Mouse (Mus musculus) MEL (cell line): Measurements from ENCODE around the gene Prkag1.

Experiments
- CHD2 ChIP-seq: IDR thresholded peaks from 2 replicates; pipeline ENCODE4 v1.6.1; 2011; ENCODE audit warnings: low read length, improper control_type of control experiment
- CTCF ChIP-seq, 3 experiments: IDR thresholded peaks in 2 of 3; conservative IDR thresholded peaks in 1 of 3; 2 replicates each; pipeline ENCODE4 v1.5.1; 2011 to 2012; ENCODE audit warnings: low read length in 3 of 3, low read depth in 2 of 3, mild to moderate bottlenecking in 2 of 3, improper control_type of control experiment in 1 of 3, inconsistent platforms in 1 of 3, mixed read lengths in 1 of 3, moderate library complexity in 1 of 3; ENCODE audit not compliant: control insufficient read depth in 1 of 3, insufficient read depth in 1 of 3, poor library complexity in 1 of 3, severe bottlenecking in 1 of 3
- E2F4 ChIP-seq: IDR thresholded peaks from 2 replicates; pipeline ENCODE4 v1.6.1; 2011; ENCODE audit warnings: low read depth, low read length, improper control_type of control experiment, borderline replicate concordance
- EP300 ChIP-seq, 2 experiments: IDR thresholded peaks; 2 replicates each; pipeline ENCODE4 v1.6.1; 2011; ENCODE audit warnings: improper control_type of control experiment in 2 of 2, low read length in 2 of 2, low read depth in 1 of 2, mild to moderate bottlenecking in 1 of 2
- ETS1 ChIP-seq: IDR thresholded peaks from 2 replicates; pipeline ENCODE4 v1.6.1; 2012; ENCODE audit warnings: low read depth, mild to moderate bottlenecking, inconsistent platforms, low read length, improper control_type of control experiment, moderate library complexity
- MAX ChIP-seq: IDR thresholded peaks from 2 replicates; pipeline ENCODE4 v1.6.1; 2011; ENCODE audit warnings: low read length, improper control_type of control experiment
- NELFE ChIP-seq: IDR thresholded peaks from 2 replicates; pipeline ENCODE4 v1.6.1; 2011; ENCODE audit warnings: low read depth, low read length, improper control_type of control experiment
- POLR2A ChIP-seq, 2 experiments: IDR thresholded peaks; 2 replicates each; pipeline ENCODE4 v1.6.1; 2011 to 2012; ENCODE audit warnings: low read length in 2 of 2, mild to moderate bottlenecking in 2 of 2, control low read depth in 1 of 2, improper control_type of control experiment in 1 of 2, low read depth in 1 of 2, moderate library complexity in 1 of 2; ENCODE audit not compliant: control insufficient read depth in 1 of 2, insufficient read depth in 1 of 2, poor library complexity in 1 of 2
- POLR2AphosphoS2 ChIP-seq: IDR thresholded peaks from 2 replicates; pipeline ENCODE4 v1.6.1; 2011; ENCODE audit warnings: low read length, improper control_type of control experiment
- POLR2AphosphoS5 ChIP-seq: IDR thresholded peaks from 2 replicates; pipeline ENCODE4 v1.6.1; 2012; ENCODE audit warnings: low read depth, borderline replicate concordance, mild to moderate bottlenecking, inconsistent platforms, low read length, moderate library complexity, mixed read lengths
- SIN3A ChIP-seq: IDR thresholded peaks from 2 replicates; pipeline ENCODE4 v1.6.1; 2012; ENCODE audit warnings: low read length, improper control_type of control experiment, inconsistent platforms
- ZC3H11A ChIP-seq: IDR thresholded peaks from 2 replicates; pipeline ENCODE4 v1.6.1; 2012; ENCODE audit warnings: low read depth, mild to moderate bottlenecking, inconsistent platforms, low read length, improper control_type of control experiment

- TF ChIP-seq POLR2A (IDR thresholded peaks at IDR 0.05; ENCODE audit: control insufficient read depth in 1 of 2, insufficient read depth in 1 of 2, low read depth in 1 of 2, low read length in 2 of 2, poor library complexity in 1 of 2): no peak
- TF ChIP-seq POLR2AphosphoS2: no peak
- no peak for TF ChIP-seq SIN3A
- no peak for TF ChIP-seq CTCF (IDR thresholded peaks at IDR 0.05 in 2 of 3, conservative IDR thresholded peaks at IDR 0.05 in 1 of 3; ENCODE audit: control insufficient read depth in 1 of 3, insufficient read depth in 1 of 3, low read depth in 2 of 3, low read length in 3 of 3, poor library complexity in 1 of 3, severe bottlenecking in 1 of 3)
- no peak for TF ChIP-seq CHD2
- TF ChIP-seq E2F4: no peak
- TF ChIP-seq EP300 (IDR thresholded peaks at IDR 0.05; ENCODE audit: low read depth in 1 of 2, low read length in 2 of 2): no peak
- TF ChIP-seq MAX: no peak
- TF ChIP-seq NELFE: no peak
- TF ChIP-seq POLR2AphosphoS5: no peak
- TF ChIP-seq ETS1: no peak
- no peak for TF ChIP-seq ZC3H11A
Measured at GRCm38 (mm10) chr15:98778806-98779205, 52.5 kb downstream of the Prkag1 start.
